In the genomic region with DNA sequence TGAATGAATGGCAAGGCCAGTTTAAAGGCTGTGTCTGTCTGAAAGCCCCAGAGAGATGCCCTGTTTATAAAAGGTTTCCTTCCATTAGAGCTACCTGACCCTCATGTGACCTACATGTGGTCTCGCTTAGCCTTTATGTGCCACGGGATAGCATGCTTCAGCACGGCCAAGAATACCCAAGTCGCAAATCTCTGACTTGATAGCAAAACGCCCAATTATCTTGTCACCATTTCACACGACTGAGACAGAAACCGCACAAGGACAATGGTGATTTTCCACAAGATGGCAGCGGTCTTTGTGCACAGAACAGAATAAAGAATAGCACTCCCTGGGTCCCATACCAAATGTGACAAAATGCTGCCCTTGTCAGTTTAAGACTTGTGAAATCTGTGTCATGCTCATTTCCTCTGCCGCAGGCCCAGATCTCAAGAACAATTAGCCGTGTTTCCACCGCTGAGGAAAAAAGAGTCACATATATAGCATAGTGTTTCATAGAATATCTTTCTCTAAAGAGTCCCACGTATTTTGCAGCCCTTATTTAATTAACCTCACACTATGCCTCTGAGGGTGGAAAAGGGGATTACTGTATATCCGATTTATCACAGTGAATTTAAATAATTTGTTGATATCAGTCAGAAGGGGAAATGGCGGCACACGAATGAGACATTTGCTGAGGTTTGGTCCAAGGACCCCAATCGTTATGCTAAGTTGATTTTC, we compare ENCODE assay signal across 12 mouse cellular contexts.
DNase-seq lines count a peak whose midpoint lies in the region; ATAC-seq and TF ChIP-seq lines count a peak whose summit lies in the region.
"Had no signal": no experiment of that assay in that cellular context is flagged by ENCODE, and none has a peak within 500 bp of the region (broad histone marks: within the 10 kb centered on the region; RNA-seq: fewer than 3 reads in every experiment).

No protein-coding gene starts in this region.

- 47% methylated on average over 16 of the region's 16 CpGs for WGBS in forebrain, embryonic 14.5 days
- 29% methylated on average over 16 of the region's 16 CpGs for WGBS in neural tube, embryonic 11.5 days
- WGBS in cerebellum, adult 2 months: 57% methylated on average over 16 of the region's 16 CpGs

- H3K9ac ChIP-seq in forebrain, embryonic 14.5 days (ENCODE audit: low read length): no peak overlapping the region
- no peak overlapping the region for H3K9ac ChIP-seq in neural tube, embryonic 11.5 days (ENCODE audit: low read length)

- no peaks in the 10 kb centered on the region for H3K9me3 ChIP-seq in forebrain, embryonic 14.5 days (replicated peaks; ENCODE audit: control insufficient read depth, low read length)
- H3K9me3 ChIP-seq in neural tube, embryonic 11.5 days (ENCODE audit: control insufficient read depth, low read length): no peaks in the 10 kb centered on the region

- H3K27me3 ChIP-seq in forebrain, embryonic 14.5 days (replicated peaks; ENCODE audit: control insufficient read depth, insufficient read depth, low read length): no peaks in the 10 kb centered on the region
- H3K27me3 ChIP-seq in neural tube, embryonic 11.5 days (ENCODE audit: control insufficient read depth, insufficient read depth, low read length): no peaks in the 10 kb centered on the region
- no peaks in the 10 kb centered on the region for H3K27me3 ChIP-seq in cerebellum, adult 2 months (ENCODE audit: control insufficient read depth, insufficient read depth, low read length)
- H3K27me3 ChIP-seq: CH12.LX had no signal

- no peak overlapping the region for H3K4me2 ChIP-seq in forebrain, embryonic 14.5 days (ENCODE audit: low read length)
- 0 out of 2 replicates have a peak overlapping the region, but pooled peaks have one; percentile 15 for H3K4me2 ChIP-seq in neural tube, embryonic 11.5 days (ENCODE audit: low read depth)

- no peak for TF ChIP-seq CTCF in cerebellum, adult 2 months (IDR thresholded peaks at IDR 0.05; ENCODE audit: borderline replicate concordance, insufficient read depth, low read depth, low read length)

- no peak overlapping the region for H3K4me3 ChIP-seq in forebrain, embryonic 14.5 days (ENCODE audit: low read depth, low read length)
- no peak overlapping the region for H3K4me3 ChIP-seq in neural tube, embryonic 11.5 days (ENCODE audit: low read depth, low read length)
- no peak overlapping the region for H3K4me3 ChIP-seq in cerebellum, adult 2 months (replicated peaks; ENCODE audit: insufficient read depth, low read depth, low read length)
- H3K4me3 ChIP-seq: erythroblast, embryonic 14.5 days had no signal

- TF ChIP-seq POLR2A in cerebellum, adult 2 months (IDR thresholded peaks at IDR 0.05; ENCODE audit: borderline replicate concordance, insufficient read depth, low read length): no peak

- H3K36me3 ChIP-seq in forebrain, embryonic 14.5 days (ENCODE audit: control insufficient read depth, insufficient read depth, low read length): no peaks in the 10 kb centered on the region
- H3K36me3 ChIP-seq in neural tube, embryonic 11.5 days (ENCODE audit: control insufficient read depth, insufficient read depth, low read length): no peaks in the 10 kb centered on the region

- peak; percentile 60 for ATAC-seq in forebrain, embryonic 14.5 days
- ATAC-seq in neural tube, embryonic 11.5 days (ENCODE audit: insufficient read depth, low FRiP score, low TSS enrichment): peak; percentile 68

- H3K4me1 ChIP-seq in forebrain, embryonic 14.5 days (ENCODE audit: control insufficient read depth, insufficient read depth, low read length): no peaks in the 10 kb centered on the region
- H3K4me1 ChIP-seq in neural tube, embryonic 11.5 days (ENCODE audit: control insufficient read depth, insufficient read depth, low read length): no peaks in the 10 kb centered on the region
- H3K4me1 ChIP-seq in cerebellum, adult 2 months (ENCODE audit: control insufficient read depth, insufficient read depth, low read length): no peaks in the 10 kb centered on the region

- DNase-seq in embryo, embryonic 10.5 days (ENCODE audit: low spot score): peak; percentile 87
- DNase-seq in forebrain, embryonic 14.5 days (ENCODE audit: low spot score): peak; percentile 64
- DNase-seq in hindlimb bud, embryonic 11.5 days (ENCODE audit: extremely low spot score, low read depth, low spot score): peak; percentile 49
- DNase-seq in neural tube, embryonic 11.5 days (ENCODE audit: low spot score): peak; percentile 50
- no peak for DNase-seq in spleen, postnatal 36 days (ENCODE audit: low spot score in 2 of 2)
- DNase-seq in kidney, adult 11 months: no peak
- DNase-seq in cerebellum, adult 11 months: no peak
- no peak for DNase-seq in cerebellum, adult 2 months
- DNase-seq: gastrocnemius, postnatal 36 days; kidney, adult 18-20 months had no signal

- H3K27ac ChIP-seq in forebrain, embryonic 14.5 days (ENCODE audit: low read depth, low read length): no peak overlapping the region
- H3K27ac ChIP-seq in neural tube, embryonic 11.5 days (ENCODE audit: low read depth, low read length): no peak overlapping the region
- H3K27ac ChIP-seq in cerebellum, adult 2 months (ENCODE audit: insufficient read depth, low read length): no peak overlapping the region

Comparison
In these comparisons a context has a peak if more than half of its experiments do, and no peak if none do; other contexts are left out.
1. DNase-seq: peak in embryo, embryonic 10.5 days (single experiment), forebrain, embryonic 14.5 days (single experiment), hindlimb bud, embryonic 11.5 days (single experiment) and neural tube, embryonic 11.5 days (single experiment); none in spleen, postnatal 36 days (0 of 2), kidney, adult 11 months (single experiment), cerebellum, adult 11 months (single experiment) and cerebellum, adult 2 months (0 of 2).